Mouse (Mus musculus) gastrocnemius, adult 8-10 months (tissue): ENCODE measurements around the gene Wars. TPM values are rescaled to one million over a fixed set of nuclear protein-coding genes. Genes with fewer than 3 reads are reported as not detected.

Source experiments
- DNase-seq, 2 experiments: peaks; one replicate each; pipeline ENCODE4 v3.0.0; 2022; ENCODE audit warnings: low spot score in 2 of 2
- total RNA-seq, 4 experiments: library from RNA; stranded (reverse); gene quantifications; 2 replicates each; pipeline ENCODE4 v1.2.4; 2022

The Wars gene
- total RNA-seq, 4 experiments from 2014 or later: 26.4 to 28.7 (median 28.0) TPM

GRCm38 (mm10) chr12:108909846-108910433 is 16.0 kb upstream of the Wars start:
- DNase-seq: no peak

DNA sequence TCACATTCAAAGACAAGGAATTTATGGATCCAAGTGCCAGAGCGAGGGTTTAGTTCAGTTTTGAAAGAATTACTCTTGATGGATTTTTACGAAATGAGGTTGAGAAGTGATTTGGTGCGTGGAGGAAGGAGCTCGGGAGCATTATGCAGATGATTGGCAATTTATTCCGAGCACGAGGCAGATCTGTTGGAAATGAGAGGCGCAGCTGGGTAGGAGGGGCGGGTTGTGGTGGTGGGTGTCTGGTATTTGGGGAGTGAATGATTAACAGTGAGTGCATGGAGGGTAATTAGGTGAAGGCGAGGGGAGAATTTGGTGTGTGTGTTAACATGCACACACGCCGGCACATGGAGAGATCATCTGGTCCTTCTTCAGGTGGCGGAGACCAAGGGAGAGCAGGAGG is 12.4 kb upstream of the Wars start:
- no peak for DNase-seq

DNA sequence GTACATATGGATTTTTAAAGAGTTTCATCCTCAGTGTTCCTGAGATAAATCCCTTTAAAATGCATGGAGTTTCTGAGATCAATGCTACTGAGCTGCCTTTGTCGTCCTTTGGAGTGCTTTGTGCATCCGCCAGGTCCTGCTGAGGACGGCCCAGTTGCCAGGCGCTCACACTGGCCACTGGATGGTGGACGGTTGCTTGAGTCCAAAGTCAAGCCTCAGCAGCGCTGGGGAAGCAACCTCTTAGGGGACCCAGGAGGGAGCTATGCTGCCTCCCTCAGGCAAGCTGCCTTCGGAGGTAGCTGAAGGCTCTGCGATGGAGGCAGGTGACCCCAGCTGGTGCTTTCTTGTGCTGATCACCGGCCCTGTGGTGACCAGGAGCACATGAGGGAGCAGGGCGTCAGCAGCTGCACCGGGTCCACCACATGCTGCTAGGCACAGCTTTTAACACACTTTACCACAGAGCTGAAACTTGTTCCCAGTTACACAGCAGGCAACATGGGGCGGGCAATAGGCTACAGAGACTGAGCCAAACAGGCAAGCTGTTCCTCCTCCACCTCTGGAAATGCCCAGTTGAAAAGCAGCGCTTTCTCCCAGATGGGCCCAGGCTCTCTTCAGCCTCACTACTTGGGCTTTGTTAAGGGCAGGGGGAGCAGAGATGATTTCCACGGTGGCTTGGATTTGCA is 11.8 kb upstream of the Wars start:
- DNase-seq: no peak

- no peak for DNase-seq
Measured at GRCm38 (mm10) chr12:108904276-108904653, 10.3 kb upstream of the Wars start.

- peak; percentile 17 to 26 for DNase-seq
Measured at GRCm38 (mm10) chr12:108903600-108904275, 9.8 kb upstream of the Wars start.

- DNase-seq: peak; percentile 16 to 46
Measured at GRCm38 (mm10) chr12:108902940-108903339, 9.0 kb upstream of the Wars start.

- DNase-seq: no peak
Measured at GRCm38 (mm10) chr12:108901346-108901745, 7.4 kb upstream of the Wars start.

DNA sequence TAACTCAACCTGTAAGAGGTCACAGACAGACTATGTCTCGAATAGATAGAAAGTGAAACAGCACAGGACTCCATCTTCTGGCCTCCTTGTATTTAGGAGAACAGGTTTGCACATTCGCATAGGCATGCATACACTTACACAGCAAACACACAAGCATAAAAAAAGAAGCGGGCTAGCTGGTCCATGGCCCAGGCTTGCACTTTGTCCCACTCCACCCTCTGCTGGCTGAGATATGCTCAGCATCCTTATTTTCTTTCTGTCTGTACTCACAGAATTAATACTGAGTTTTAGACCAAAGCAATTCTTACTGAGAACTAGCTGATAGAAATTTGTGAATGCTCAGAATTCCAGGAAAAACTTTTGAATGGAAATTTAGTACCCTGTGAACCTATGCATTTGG is 2.0 kb upstream of the Wars start:
- no peak for DNase-seq

GRCm38 (mm10) chr12:108894432-108894816 is 450 bp upstream of the Wars start:
- no peak for DNase-seq

- DNase-seq: no peak
Measured at GRCm38 (mm10) chr12:108892989-108893714, 822 bp downstream of the Wars start, which contains the start of gene Wdr25. TSS of gene Wdr25 (plus strand) at chr12:108893631.

DNA sequence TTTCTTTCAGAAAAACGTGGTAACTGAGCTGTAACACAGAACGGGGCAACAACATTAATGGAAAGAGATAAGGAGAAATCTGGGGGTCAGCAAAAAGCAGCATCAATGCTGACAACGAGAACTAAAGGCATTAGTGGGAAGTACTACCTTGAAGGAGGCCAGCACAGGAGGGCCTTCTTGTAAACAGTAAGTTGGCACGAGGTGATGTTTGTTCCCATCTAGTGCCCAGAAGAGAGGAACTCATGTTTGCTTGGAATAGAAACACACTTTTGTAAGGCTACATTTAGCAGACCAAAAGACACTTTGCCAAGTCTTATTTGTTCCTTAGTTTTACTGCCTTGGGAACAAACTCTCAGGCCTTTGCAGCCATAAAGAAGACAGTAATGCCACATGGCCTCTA is 5.3 kb downstream of the Wars start:
- no peak for DNase-seq

GRCm38 (mm10) chr12:108887077-108887476 is 6.9 kb downstream of the Wars start:
- DNase-seq: no peak

- DNase-seq: no peak
Measured at GRCm38 (mm10) chr12:108885906-108886305, 8.1 kb downstream of the Wars start.

- DNase-seq: no peak
Measured at GRCm38 (mm10) chr12:108882776-108883175, 11.2 kb downstream of the Wars start.

DNA sequence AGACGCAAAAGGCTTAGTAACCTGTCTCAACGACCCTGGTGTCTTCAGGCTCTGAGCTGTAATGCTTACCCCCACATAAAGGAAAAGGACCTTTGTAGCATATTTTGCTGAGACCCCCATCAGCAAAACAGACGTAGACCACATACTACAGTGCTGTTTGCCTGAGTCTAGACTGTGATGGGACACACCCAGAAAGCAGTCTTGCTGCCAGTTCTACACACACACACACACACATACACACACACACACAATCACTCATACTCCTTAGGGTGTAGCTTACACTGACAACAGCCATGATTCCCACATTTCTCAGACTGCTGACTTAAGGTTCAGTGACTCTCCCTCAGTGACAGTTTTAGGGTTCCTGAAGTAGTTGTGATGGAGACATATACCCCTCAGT is 12.8 kb downstream of the Wars start:
- DNase-seq: no peak

DNA sequence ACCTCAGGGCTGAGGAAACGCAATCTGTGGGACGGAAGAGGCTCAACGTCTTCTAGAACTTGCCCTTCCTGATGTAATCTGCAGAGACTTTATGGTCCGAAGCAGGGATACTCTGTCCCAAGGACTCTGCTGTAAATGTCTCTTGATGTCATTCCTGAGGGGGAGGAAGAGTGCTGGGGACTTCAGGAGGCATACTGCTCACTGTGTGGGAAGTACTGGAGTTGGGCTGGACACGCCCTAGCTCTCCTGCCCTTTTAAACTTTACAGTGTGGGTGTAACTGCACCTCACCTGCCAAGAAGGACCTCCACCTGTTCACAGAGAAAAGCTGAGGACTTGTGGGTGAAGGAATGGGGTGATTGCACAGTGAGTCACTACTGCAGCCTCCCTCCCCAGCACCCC is 13.4 kb downstream of the Wars start:
- DNase-seq: no peak

DNA sequence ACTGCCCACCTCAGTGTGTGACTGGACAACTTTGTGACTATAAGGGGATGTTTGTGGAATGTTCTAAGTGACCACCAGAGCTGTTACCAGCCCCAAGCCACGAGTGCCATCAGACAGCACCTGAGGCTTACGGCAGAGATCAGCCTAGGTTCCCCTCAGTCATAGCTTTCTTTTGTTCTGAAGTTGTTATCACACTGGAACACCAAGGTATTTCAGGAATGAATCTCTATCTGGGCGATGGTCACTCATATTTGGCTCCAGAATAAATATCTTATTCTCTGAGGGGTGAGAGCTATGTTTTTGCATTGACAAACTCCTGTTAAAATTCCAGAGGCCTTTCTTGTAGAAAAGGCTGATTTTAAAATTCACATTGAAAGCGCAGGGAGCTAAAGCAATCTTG is 14.8 kb downstream of the Wars start:
- no peak for DNase-seq

- DNase-seq: no peak
Measured at GRCm38 (mm10) chr12:108873122-108873521, 20.9 kb downstream of the Wars start.

- no peak for DNase-seq
Measured at GRCm38 (mm10) chr12:108869575-108869974, 24.4 kb downstream of the Wars start.

- no peak for DNase-seq
Measured at GRCm38 (mm10) chr12:108865007-108865494, 28.9 kb downstream of the Wars start.

- DNase-seq: no peak
Measured at GRCm38 (mm10) chr12:108858486-108858885, 35.5 kb downstream of the Wars start.
